Mouse (Mus musculus): ENCODE data around the gene Uncx.

Gene Uncx

DNA sequence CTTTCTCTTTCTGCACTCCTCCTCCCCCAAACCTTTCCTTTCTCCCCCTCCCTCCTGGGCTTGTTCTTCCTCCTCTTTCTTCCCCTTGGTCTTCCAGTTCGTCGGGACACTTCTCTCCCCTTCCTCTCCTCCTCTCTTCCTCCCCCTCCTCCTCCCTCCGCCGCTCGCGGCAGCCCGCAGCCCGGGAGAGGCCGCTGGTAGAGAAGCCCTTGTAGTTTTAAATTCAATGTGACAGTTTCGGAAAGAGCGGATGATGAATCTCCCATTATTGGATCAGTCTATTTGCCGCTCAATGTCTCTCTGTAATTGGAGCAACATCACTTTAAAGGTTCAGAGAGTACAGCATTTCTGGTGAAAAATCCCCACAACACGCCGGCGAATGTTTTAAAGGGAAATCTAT lies at the start of gene Uncx:
Gene Uncx (plus strand): TSS at position 281 of the 400 bp plus-strand sequence.
- DNase-seq (ENCODE audit: low spot score in 2 of 2): no peak

DNA sequence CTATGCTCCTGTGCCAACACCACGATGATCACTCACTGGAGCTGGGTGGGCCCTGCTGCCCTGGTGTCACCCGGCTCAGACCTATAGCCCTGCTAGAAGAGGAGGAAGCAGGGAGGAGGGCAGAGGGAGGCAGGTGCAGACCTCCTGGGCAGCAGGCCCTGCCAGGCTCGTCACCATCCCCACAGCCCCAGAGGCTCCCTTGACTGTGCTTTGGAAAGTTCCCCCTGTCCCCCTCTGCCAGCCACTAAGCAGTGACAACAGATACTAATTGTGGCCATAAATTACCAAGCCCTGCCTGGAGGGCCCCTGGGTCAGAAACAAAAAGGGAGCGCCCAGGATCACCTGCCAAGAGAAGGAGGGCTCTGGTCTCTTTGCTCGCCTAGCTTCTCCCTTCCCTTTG lies 49.6 kb upstream of the Uncx start:
- DNase-seq (ENCODE audit: low spot score in 2 of 2): no peak

DNA sequence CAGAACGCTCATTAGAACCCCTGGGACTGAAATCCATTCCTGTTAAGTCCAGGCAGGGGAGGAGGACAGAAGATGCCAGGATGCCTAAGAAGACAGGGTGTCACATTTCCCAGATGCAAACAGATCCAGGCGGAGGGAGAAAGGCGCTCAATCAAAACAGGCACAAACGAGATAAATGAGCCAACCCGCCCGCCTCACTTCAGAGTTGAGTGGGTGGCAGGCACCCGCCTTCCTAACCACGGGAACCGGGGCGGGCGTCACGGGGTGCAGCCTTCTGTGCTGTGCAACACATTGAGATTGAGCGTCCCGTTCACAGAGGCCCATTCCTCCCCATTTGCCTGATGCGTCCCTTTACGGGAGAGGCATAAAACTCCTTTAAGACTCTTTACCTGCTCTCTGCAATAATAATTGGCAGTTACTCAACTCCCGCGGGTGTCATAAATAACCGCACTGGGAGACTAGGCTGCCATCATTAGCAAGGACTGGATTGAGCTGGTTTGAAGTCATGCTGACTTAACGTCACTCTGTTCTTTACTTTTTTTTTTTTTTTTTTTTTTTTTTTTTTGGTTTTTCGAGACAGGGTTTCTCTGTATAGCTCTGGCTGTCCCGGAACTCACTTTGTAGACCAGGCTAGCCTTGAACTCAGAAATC lies 48.1 kb upstream of the Uncx start:
- DNase-seq (ENCODE audit: low spot score in 2 of 2): no peak

DNA sequence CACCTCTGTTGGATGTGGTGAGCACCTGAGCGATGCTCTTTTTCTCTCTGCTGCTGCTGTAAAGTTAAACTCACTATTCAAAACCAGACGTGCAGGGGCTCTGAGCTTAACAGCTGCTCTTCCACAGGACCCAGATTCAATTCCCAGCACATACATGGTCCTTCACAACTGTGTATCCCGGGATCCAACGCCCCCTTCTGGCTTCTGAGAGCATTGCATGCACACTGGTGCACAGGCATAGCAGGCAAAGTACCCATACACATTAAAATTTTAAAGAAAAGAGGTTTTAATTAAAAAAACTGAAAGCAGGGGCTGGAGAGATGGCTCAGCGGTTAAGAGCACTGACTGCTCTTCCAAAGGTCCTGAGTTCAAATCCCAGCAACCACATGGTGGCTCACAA lies 46.4 kb upstream of the Uncx start:
- DNase-seq (ENCODE audit: low spot score in 2 of 2): no peak

GRCm38 (mm10) chr5:139498791-139499190 lies 44.5 kb upstream of the Uncx start:
- no peak for DNase-seq (ENCODE audit: low spot score in 2 of 2)

DNA sequence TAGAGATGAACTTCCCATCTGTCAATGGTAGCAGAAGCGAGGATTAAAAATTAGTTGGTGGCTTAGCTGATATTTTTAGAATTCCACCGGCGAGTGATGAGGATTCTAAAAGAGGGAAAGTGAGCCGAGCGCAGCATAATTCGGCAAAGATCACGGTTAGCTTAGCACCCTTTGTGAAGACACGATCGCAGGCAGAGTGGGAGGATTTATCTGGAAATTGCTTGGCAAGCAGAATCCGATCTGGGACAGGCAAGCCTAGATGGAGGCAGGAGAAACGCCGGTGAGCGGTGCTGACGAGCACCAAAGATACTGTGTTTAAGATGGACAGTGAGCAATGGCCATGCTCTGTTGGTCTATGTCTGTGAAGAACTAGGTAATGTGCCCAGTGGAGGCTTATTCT lies 41.0 kb upstream of the Uncx start:
- DNase-seq (ENCODE audit: low spot score in 2 of 2): no peak

- DNase-seq (ENCODE audit: low spot score in 2 of 2): peak; percentile 47 to 80
Observed at GRCm38 (mm10) chr5:139505073-139505606, 38.2 kb upstream of the Uncx start.

DNA sequence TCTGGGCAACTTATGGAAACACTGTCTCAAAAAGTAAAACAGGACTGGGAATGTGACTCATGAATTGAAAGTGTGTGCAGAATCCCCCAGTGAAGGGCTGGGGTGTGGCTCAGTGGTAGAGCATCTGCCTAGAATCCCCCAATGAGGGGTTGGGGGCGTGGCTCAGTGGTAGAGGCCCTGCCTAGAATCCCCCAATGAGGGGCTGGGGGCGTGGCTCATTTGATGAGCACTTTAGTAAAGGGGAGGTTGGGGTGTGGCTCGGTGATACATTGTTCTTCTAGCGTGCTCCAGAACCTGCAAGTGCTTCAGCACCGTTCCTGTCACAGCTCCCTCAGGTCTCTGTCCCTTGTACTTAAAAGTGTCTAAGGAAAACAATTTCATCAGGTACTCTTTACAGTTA lies 37.1 kb upstream of the Uncx start:
- no peak for DNase-seq (ENCODE audit: low spot score in 2 of 2)

- peak in 1 of 2 experiments; percentile 16 for DNase-seq (ENCODE audit: low spot score in 2 of 2)
Observed at GRCm38 (mm10) chr5:139510682-139511366, 32.5 kb upstream of the Uncx start.

- DNase-seq (ENCODE audit: low spot score in 2 of 2): no peak
Observed at GRCm38 (mm10) chr5:139512201-139512600, 31.1 kb upstream of the Uncx start.

- no peak for DNase-seq (ENCODE audit: low spot score in 2 of 2)
Observed at GRCm38 (mm10) chr5:139516281-139516680, 27.0 kb upstream of the Uncx start.

DNA sequence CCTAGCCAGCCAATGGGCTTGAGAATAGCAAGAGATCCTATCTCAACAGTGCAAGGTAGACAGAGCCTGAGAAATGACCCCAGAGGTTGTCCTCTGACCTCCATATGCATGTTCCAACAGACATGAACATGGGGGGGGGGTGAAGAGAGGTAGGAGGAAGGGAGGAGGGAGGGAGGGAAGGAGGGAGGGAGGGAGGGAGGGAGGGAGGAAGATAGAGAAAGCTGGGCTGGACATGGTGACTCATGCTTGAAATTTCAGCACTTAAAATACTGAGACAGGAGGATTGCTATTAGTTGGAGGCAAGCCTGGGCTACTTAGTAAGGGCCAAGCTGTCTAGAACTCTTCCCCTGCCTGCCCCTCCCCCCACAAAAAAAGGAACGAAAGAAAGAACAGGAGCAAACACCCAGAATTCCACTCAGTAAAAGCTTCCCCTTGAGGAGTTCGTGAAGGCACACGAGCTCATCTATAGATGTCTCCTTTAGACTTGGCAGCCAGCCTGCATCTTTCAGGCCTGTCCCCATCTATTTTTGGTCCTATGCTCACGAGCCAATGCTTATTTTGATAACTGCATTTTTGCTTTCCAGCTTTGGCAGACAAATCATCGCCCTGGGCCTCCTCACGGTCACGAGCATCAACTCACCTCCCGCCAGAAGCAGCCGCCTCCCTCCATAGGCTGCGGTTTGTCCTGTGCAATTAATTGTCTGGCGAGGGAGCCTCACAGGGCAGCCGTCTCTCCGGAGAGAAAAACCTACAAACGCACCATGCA lies 23.0 kb upstream of the Uncx start:
- DNase-seq (ENCODE audit: low spot score in 2 of 2): no peak

DNA sequence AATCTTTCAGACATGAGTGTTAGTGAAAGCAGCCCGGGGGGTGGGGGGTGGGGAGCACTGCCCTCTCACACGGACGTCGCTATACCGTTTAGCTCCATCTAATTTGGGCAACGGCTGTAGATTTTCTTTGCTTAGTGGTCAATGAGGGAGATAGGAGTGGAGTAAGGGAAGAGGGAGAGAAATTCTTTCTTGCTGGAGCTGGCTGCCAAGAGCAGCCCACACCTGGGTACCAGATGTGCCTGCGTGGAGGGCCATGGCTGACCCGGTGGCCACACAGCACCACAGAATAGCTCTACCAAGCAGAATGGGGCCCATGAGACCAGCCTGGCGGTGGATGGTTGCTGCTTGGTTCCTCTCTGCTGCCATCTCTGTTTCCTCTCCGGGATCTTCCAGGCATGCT lies 21.3 kb upstream of the Uncx start:
- DNase-seq (ENCODE audit: low spot score in 2 of 2): no peak

DNA sequence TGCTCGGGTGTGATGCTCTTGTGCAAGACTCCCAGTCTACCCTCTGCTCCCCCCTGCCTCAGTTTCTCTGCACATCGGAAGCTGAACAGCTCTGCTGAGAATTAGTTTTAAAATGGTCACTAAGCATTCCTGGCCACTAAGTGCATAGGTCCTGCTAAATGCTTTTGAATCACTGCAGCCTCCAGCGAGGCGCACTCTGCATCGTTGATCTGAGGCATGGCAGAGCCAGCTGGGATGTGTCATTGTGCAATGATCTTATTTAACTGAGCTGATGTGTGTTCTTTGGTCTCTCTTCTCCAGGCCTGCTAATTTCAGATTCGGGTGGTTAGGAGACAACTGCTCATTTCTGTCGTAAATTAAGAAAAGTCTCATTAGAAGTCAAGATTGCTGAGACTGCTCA lies 14.4 kb upstream of the Uncx start:
- DNase-seq (ENCODE audit: low spot score in 2 of 2): no peak

GRCm38 (mm10) chr5:139535386-139535919 lies 7.8 kb upstream of the Uncx start:
- no peak for DNase-seq (ENCODE audit: low spot score in 2 of 2)

DNA sequence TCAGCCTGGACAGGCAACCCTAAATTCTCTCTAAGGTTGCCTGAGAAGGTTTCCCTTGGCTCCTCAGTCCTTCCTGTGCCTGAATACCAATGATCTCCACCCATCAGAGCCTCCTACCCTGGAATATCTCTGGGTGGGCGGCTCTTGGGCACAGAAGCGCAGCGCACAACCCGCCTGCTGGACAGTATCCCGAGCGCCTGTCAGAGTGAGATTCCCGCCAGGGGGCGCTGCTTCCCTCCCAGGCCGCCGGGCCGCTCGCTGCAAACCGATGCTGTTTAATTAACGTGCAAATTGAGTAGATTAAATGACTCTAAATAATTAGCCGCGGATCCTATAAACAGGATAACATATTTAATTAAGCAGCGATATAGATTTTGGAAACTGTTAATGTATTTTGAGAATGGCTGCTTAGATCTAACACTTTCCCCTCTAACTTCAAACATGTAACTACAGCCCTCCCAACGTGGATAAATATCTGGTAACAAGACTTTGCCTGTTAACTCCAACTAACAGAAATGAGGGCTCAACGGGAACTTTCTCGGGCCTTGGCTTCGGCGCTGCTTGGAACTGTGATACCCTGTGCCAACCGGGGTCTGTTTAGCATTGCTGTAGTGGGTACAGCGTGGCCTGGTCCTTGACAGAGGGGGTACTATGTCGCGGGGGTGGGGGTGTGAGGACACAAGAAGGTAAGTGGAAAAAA lies 6.9 kb upstream of the Uncx start:
- peak in 1 of 2 experiments; percentile 68 for DNase-seq (ENCODE audit: low spot score in 2 of 2)

DNA sequence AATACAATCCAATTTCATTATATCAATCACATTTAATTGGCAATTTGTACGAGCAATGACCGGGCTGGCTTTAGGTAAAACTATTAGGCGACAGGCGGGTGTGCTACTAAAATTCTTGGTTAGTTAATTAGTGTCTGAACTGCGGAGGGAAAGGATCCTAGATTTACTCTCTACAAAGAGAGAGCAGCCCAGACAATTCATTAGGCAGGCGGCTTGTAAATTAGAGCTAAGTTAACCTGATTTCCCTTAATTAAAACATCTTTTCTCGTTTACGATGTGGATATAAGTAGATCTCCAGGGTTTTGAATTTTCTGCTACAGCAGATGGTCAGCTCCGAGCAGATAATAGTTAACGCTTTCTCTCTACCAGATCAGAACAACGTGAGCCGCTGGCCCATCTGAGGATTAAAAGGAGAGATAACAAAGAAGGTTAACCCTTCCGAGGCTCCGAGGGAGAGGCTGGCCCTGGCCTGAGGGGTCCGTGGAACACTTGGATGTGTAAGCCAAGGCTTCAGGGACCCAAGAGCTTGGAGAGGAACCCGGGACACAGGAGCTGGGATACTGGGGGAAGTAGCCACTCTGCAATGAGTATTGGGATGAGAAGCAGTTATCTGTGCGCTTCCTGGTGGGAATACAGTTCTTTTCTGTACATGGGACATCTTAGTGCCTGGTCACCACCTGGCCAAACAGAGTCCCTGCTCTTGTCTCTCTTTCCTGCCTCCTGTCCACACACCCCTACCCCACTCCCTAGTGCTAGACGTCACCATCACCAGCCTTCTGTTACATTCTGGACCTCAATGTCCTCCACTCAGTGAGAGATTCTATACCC lies 6.2 kb upstream of the Uncx start:
- DNase-seq (ENCODE audit: low spot score in 2 of 2): no peak

GRCm38 (mm10) chr5:139537739-139538135 lies 5.6 kb upstream of the Uncx start:
- no peak for DNase-seq (ENCODE audit: low spot score in 2 of 2)

DNA sequence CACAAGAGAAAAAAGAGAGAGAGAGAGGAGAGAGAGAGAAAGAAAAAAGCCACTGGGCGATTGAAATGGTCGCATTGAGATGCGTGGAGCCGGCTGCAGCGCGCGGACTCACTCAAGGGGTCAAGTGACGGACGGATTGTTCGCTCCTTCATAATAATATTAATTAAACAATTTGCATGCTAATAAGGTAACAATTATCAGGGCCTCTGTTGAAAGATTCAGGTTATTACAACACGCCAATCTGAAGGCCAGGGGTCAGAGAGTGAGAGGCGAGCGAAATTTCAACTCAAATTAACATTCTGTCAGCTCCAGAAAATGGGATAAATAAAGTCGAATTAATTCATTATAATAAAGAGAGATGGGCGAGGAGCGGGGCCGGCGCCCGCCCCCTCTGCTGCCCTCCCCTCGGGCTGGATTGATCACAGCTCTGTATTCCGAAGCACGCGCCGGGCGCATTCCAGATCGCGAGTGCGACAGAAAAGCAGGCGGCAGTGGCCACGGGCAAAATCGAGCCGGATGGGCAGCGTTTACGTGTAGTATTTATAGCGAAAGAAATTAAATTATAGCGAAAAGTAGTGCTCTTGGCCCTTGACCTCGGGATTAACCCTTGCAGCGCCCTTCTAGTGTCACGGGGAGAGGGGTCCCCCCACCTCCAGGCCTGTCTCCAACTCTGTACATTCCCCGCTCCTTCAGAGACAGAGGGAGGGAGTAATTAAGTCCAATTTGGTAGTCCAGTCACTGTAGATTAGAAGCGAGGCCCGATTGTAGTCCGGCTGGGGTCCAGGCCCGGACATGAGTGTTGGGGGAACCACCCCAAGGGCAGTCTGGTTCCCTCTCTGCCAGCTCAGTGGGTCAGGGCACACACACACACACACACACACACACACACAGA lies 1.9 kb upstream of the Uncx start:
- no peak for DNase-seq (ENCODE audit: low spot score in 2 of 2)

DNA sequence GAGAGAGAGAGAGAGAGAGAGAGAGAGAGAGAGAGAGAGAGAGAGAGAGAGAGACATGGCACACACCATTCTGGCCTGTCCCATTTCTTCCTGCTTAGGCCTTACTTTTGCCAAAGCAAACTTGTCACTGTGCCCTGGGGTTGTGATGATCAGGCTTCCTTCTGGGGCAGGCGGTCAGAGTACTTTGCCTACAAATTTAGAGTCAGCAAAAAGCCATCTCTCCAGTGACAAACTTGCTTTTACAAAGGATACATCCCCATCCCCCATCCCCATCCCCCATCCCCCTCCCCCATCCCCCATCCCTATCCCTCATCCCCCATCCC lies 1.3 kb upstream of the Uncx start:
- DNase-seq (ENCODE audit: low spot score in 2 of 2): no peak
